Mouse (Mus musculus): ENCODE measurements around the gene Nectin4. TPM values are rescaled to one million over a fixed set of nuclear protein-coding genes. Genes with fewer than 3 reads are reported as not detected.
A peak's percentile ranks its signal among the peaks of the same experiment; 100 is the strongest.

Gene Nectin4
- polyA plus RNA-seq, 1 experiment from 2014 or later, result 4.8 TPM

- H3K27me3 ChIP-seq (ENCODE audit: low read depth, poor library complexity, severe bottlenecking), result no peaks in the 10 kb centered on the region
- H3K36me3 ChIP-seq, result peaks cover 65% of the 10 kb centered on the region
- H3K27ac ChIP-seq, result no peak overlapping the region
- peak overlapping the region; percentile 87 for H3K4me3 ChIP-seq
- peaks cover 17% of the 10 kb centered on the region for H3K4me1 ChIP-seq
- H3K9me3 ChIP-seq (replicated peaks), result peaks cover 5% of the 10 kb centered on the region; the same call in 1 of the 2 replicates
- WGBS, result 84% methylated on average over 9 of the region's 9 CpGs
- no peak for DNase-seq (ENCODE audit: low spot score)
These were observed 25.8 kb upstream of the Nectin4 start for GRCm38 (mm10) chr1:171343922-171344677.

DNA sequence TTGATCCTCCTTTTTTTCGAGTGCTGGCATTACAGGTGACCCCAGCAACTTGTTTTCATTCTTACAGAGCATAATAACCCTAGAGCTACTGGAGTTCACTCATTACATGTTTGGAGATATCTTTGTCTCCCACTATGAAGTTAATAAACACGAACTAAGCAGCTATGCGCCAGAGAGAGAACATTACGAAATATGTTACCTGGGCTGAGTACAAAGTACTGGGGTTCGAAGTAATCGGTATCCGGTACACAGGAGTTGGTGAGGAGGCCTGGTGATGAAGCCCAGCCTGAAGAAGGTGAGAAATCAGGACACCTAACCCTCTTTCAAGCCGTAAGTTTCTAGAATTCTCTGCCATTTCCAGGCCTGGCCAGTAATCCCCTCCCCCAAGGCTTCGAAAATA, 25.2 kb upstream of the Nectin4 start:
- 77% methylated on average over 9 of the region's 9 CpGs for WGBS
- Histone ChIP-seq H3K4me1 (peaks cover 17% of the 10 kb centered on the region), H3K27me3 (ENCODE audit: low read depth, poor library complexity, severe bottlenecking) (no peaks in the 10 kb centered on the region), H3K9me3 (replicated peaks) (peaks cover 5% of the 10 kb centered on the region; the same call in 1 of the 2 replicates), H3K27ac (peak overlapping the region; percentile 88; the same call in 1 of the 2 replicates), H3K4me3 (peak overlapping the region; percentile 87), H3K36me3 (peaks cover 62% of the 10 kb centered on the region)
- DNase-seq (ENCODE audit: low spot score), result no peak

GRCm38 (mm10) chr1:171345225-171346094, 24.4 kb upstream of the Nectin4 start, which contains the start of the genes Nit1 and Pfdn2:
Gene Nit1, minus strand, starts transcription at chr1:171345646.
Gene Pfdn2, plus strand, starts transcription at chr1:171345670.
- H3K27me3 ChIP-seq (ENCODE audit: low read depth, poor library complexity, severe bottlenecking), result no peaks in the 10 kb centered on the region
- peak; percentile 98 for DNase-seq (ENCODE audit: low spot score)
- H3K9me3 ChIP-seq (replicated peaks), result peaks cover 5% of the 10 kb centered on the region; the same call in 1 of the 2 replicates
- H3K36me3 ChIP-seq, result peaks cover 54% of the 10 kb centered on the region
- WGBS, result 1% methylated on average over 53 of the region's 53 CpGs
- H3K4me3 ChIP-seq, result peak within 1 kb of the TSS; percentile 87
- peak within 1 kb of the TSS; percentile 88 for H3K27ac ChIP-seq
- H3K4me1 ChIP-seq, result peaks cover 17% of the 10 kb centered on the region

GRCm38 (mm10) chr1:171346095-171346450, 23.8 kb upstream of the Nectin4 start:
- peaks cover 48% of the 10 kb centered on the region for H3K36me3 ChIP-seq
- peak; percentile 38 for DNase-seq (ENCODE audit: low spot score)
- peaks cover 17% of the 10 kb centered on the region for H3K4me1 ChIP-seq
- H3K27ac ChIP-seq, result peak overlapping the region; percentile 88
- peaks cover 5% of the 10 kb centered on the region; the same call in 1 of the 2 replicates for H3K9me3 ChIP-seq (replicated peaks)
- peak overlapping the region; percentile 87 for H3K4me3 ChIP-seq
- no peaks in the 10 kb centered on the region for H3K27me3 ChIP-seq (ENCODE audit: low read depth, poor library complexity, severe bottlenecking)
- under 1% methylated on average over 14 of the region's 14 CpGs for WGBS

GRCm38 (mm10) chr1:171348665-171349064, 21.2 kb upstream of the Nectin4 start:
- peaks cover 5% of the 10 kb centered on the region; the same call in 1 of the 2 replicates for H3K9me3 ChIP-seq (replicated peaks)
- peaks cover 26% of the 10 kb centered on the region for H3K36me3 ChIP-seq
- 95% methylated on average over 3 of the region's 3 CpGs for WGBS
- H3K27me3 ChIP-seq (ENCODE audit: low read depth, poor library complexity, severe bottlenecking), result no peaks in the 10 kb centered on the region
- no peak overlapping the region for H3K27ac ChIP-seq
- no peak overlapping the region for H3K4me3 ChIP-seq
- peaks cover 17% of the 10 kb centered on the region for H3K4me1 ChIP-seq
- DNase-seq (ENCODE audit: low spot score), result no peak

GRCm38 (mm10) chr1:171349210-171349609, 20.7 kb upstream of the Nectin4 start:
- Histone ChIP-seq H3K36me3 (peaks cover 22% of the 10 kb centered on the region), H3K9me3 (replicated peaks) (peaks cover 5% of the 10 kb centered on the region; the same call in 1 of the 2 replicates), H3K27me3 (ENCODE audit: low read depth, poor library complexity, severe bottlenecking) (no peaks in the 10 kb centered on the region), H3K4me3 (no peak overlapping the region), H3K4me1 (peaks cover 16% of the 10 kb centered on the region), H3K27ac (no peak overlapping the region)
- no peak for DNase-seq (ENCODE audit: low spot score)
- 95% methylated on average over 2 of the region's 2 CpGs for WGBS

- H3K36me3 ChIP-seq, result peaks cover 43% of the 10 kb centered on the region
- H3K4me3 ChIP-seq, result no peak overlapping the region
- H3K27me3 ChIP-seq (ENCODE audit: low read depth, poor library complexity, severe bottlenecking), result no peaks in the 10 kb centered on the region
- 77% methylated on average over 5 of the region's 5 CpGs for WGBS
- no peak overlapping the region for H3K27ac ChIP-seq
- H3K4me1 ChIP-seq, result peaks cover 12% of the 10 kb centered on the region
- peak; percentile 44 for DNase-seq (ENCODE audit: low spot score)
- no peaks in the 10 kb centered on the region for H3K9me3 ChIP-seq (replicated peaks)
These were observed 14.0 kb upstream of the Nectin4 start for GRCm38 (mm10) chr1:171355812-171356340.

DNA sequence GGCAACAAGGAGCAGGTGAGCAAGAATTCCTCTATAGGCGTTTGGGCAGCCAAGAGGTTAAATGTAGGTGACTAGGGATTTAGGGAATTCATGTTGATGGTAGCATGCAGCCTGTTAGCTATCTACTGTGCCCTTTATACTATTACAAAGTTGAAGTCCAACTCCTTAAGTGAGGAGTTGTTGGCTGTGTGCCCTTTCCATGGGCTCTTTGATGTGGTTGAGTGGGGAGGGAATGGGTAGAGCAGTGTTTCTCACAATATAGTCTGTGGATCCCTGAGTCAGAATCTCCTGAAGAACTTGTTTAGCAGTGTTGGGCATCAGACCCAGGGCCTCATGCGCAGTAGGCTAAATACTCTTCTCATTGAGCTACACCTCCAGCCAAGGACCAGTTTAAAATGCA, 13.1 kb upstream of the Nectin4 start:
- 87% methylated on average over 2 of the region's 2 CpGs for WGBS
- no peak for DNase-seq (ENCODE audit: low spot score)

GRCm38 (mm10) chr1:171358421-171358820, 11.5 kb upstream of the Nectin4 start:
- DNase-seq (ENCODE audit: low spot score), result no peak
- 76% methylated on average over 4 of the region's 4 CpGs for WGBS
- no peaks in the 10 kb centered on the region for H3K9me3 ChIP-seq (replicated peaks)
- no peak overlapping the region for H3K4me3 ChIP-seq
- H3K27me3 ChIP-seq (ENCODE audit: low read depth, poor library complexity, severe bottlenecking), result no peaks in the 10 kb centered on the region
- H3K36me3 ChIP-seq, result peaks cover 40% of the 10 kb centered on the region
- H3K4me1 ChIP-seq, result peaks cover 22% of the 10 kb centered on the region
- no peak overlapping the region for H3K27ac ChIP-seq

More for the DNA sequence above, 13.1 kb upstream of the Nectin4 start:
- H3K9me3 ChIP-seq (replicated peaks), result no peaks in the 10 kb centered on the region
- no peaks in the 10 kb centered on the region for H3K27me3 ChIP-seq (ENCODE audit: low read depth, poor library complexity, severe bottlenecking)
- no peak overlapping the region for H3K27ac ChIP-seq
- peaks cover 43% of the 10 kb centered on the region for H3K36me3 ChIP-seq
- peaks cover 18% of the 10 kb centered on the region for H3K4me1 ChIP-seq
- H3K4me3 ChIP-seq, result no peak overlapping the region

GRCm38 (mm10) chr1:171360253-171360652, 9.6 kb upstream of the Nectin4 start:
- WGBS, result 4% methylated on average over 26 of the region's 26 CpGs
- H3K9me3 ChIP-seq (replicated peaks), result no peaks in the 10 kb centered on the region
- peaks cover 22% of the 10 kb centered on the region for H3K4me1 ChIP-seq
- H3K27me3 ChIP-seq (ENCODE audit: low read depth, poor library complexity, severe bottlenecking), result no peaks in the 10 kb centered on the region
- peaks cover 36% of the 10 kb centered on the region for H3K36me3 ChIP-seq
- no peak for DNase-seq (ENCODE audit: low spot score)
- peak overlapping the region; percentile 64 for H3K4me3 ChIP-seq
- peak overlapping the region; percentile 84 for H3K27ac ChIP-seq

DNA sequence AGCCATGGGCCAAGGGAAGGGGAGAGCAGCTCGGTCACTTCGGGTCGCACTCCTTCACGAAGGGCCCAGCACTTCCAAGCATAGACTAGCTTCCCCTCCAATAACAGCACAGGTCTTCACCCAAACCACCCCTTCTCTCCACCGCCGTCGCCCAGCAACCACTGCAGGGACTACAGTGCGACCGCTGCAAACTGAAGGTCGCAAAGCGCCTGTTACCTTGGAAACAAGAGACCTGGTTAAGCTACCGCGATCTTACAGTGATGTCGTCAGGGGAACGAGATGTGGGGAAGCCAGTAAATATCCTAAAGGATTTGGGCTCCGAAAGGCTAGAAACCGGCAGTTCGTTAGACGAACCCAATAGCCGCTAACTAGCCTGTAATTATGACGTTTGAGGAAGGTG, 9.2 kb upstream of the Nectin4 start, which contains the start of gene Klhdc9:
Klhdc9 (minus strand) TSS at position 143 of the 400 bp plus-strand sequence.
- no peaks in the 10 kb centered on the region for H3K9me3 ChIP-seq (replicated peaks)
- H3K4me1 ChIP-seq, result peaks cover 22% of the 10 kb centered on the region
- H3K27ac ChIP-seq, result peak within 1 kb of the TSS; percentile 84
- H3K27me3 ChIP-seq (ENCODE audit: low read depth, poor library complexity, severe bottlenecking), result no peaks in the 10 kb centered on the region
- peak; percentile 94 for DNase-seq (ENCODE audit: low spot score)
- peak within 1 kb of the TSS; percentile 64 for H3K4me3 ChIP-seq
- H3K36me3 ChIP-seq, result peaks cover 36% of the 10 kb centered on the region
- WGBS, result under 1% methylated on average over 21 of the region's 21 CpGs

Data from limb, embryonic 10.5 days (tissue).